Mouse (Mus musculus) layer of hippocampus, adult 11-12 months (tissue): Measurements from ENCODE around the gene Xcl1.
A peak's percentile ranks its signal among the peaks of the same experiment; 100 is the strongest.

ENCODE experiments used
- DNase-seq: peaks from one replicate; pipeline ENCODE4 v3.0.0; 2022; ENCODE audit warnings: low spot score

Xcl1 gene

GRCm38 (mm10) chr1:164900696-164901095, 34.6 kb downstream of the Xcl1 start:
- no peak for DNase-seq

- no peak for DNase-seq
These were observed 35.1 kb downstream of the Xcl1 start for GRCm38 (mm10) chr1:164900226-164900625.

- DNase-seq, result no peak
These were observed 35.8 kb downstream of the Xcl1 start for GRCm38 (mm10) chr1:164899506-164899905.

GRCm38 (mm10) chr1:164898846-164899351, 36.4 kb downstream of the Xcl1 start:
- peak; percentile 84 for DNase-seq

- no peak for DNase-seq
These were observed 38.0 kb downstream of the Xcl1 start for GRCm38 (mm10) chr1:164897163-164897817.

- no peak for DNase-seq
These were observed 38.8 kb downstream of the Xcl1 start for GRCm38 (mm10) chr1:164896211-164897145.

GRCm38 (mm10) chr1:164895806-164896205, 39.5 kb downstream of the Xcl1 start:
- DNase-seq, result no peak

- no peak for DNase-seq
These were observed 45.0 kb downstream of the Xcl1 start for GRCm38 (mm10) chr1:164890366-164890765.

GRCm38 (mm10) chr1:164888563-164888962, 46.8 kb downstream of the Xcl1 start:
- DNase-seq, result no peak

GRCm38 (mm10) chr1:164887775-164888174, 47.6 kb downstream of the Xcl1 start:
- DNase-seq, result no peak

- DNase-seq, result no peak
These were observed 53.4 kb downstream of the Xcl1 start for GRCm38 (mm10) chr1:164881891-164882290.
